Mouse (Mus musculus) liver, embryonic 14.5 days (tissue): Measurements from ENCODE around the gene Usp43.

Source experiments
- CTCF ChIP-seq: IDR thresholded peaks from 2 replicates; pipeline ENCODE4 v1.5.1; 2016; ENCODE audit warnings: antibody characterized with exemption, low read depth, control low read depth
- EP300 ChIP-seq: IDR thresholded peaks from 2 replicates; pipeline ENCODE4 v1.6.1; 2016; ENCODE audit warnings: antibody characterized with exemption, low read depth

GRCm38 (mm10) chr11:67897064-67897560 lies 24.8 kb downstream of the Usp43 start:
- TF ChIP-seq CTCF (peak; percentile 87), EP300 (no peak)
